Mouse (Mus musculus) forebrain, embryonic 15.5 days (tissue): ENCODE measurements around the gene Iqsec2. TPM values are rescaled to one million over a fixed set of nuclear protein-coding genes. Genes with fewer than 3 reads are reported as not detected.

Experiments
- ATAC-seq: fragments of 200-750 bp; cut with Nextera tagmentation; replicated peaks from 2 replicates; pipeline ENCODE4 v1.8.0; 2017; ENCODE audit warnings: mild to moderate bottlenecking, moderate TSS enrichment, moderate library complexity
- H3K27ac ChIP-seq: fragments of 300-500 bp; sonication (generic); replicated peaks from 2 replicates; pipeline ENCODE4 v1.5.1; 2015; ENCODE audit warnings: mild to moderate bottlenecking, inconsistent platforms
- H3K27me3 ChIP-seq: fragments of 300-500 bp; sonication (generic); 2 replicates; pipeline ENCODE4 v1.6.1; 2015; ENCODE audit warnings: inconsistent platforms
- H3K36me3 ChIP-seq: fragments of 300-500 bp; sonication (generic); 2 replicates; pipeline ENCODE4 v1.6.1; 2015; ENCODE audit warnings: mild to moderate bottlenecking, inconsistent platforms
- H3K4me1 ChIP-seq: fragments of 300-500 bp; sonication (generic); 2 replicates; pipeline ENCODE4 v1.6.1; 2015; ENCODE audit warnings: inconsistent platforms
- H3K4me2 ChIP-seq: fragments of 300-500 bp; sonication (generic); replicated peaks from 2 replicates; pipeline ENCODE4 v1.6.1; 2015; ENCODE audit warnings: mild to moderate bottlenecking, inconsistent platforms
- H3K4me3 ChIP-seq: fragments of 300-500 bp; sonication (generic); 2 replicates; pipeline ENCODE4 v1.5.1; 2015; ENCODE audit warnings: mild to moderate bottlenecking, inconsistent platforms
- H3K9ac ChIP-seq: fragments of 300-500 bp; sonication (generic); replicated peaks from 2 replicates; pipeline ENCODE4 v1.6.1; 2015; ENCODE audit warnings: mild to moderate bottlenecking, inconsistent platforms
- H3K9me3 ChIP-seq: fragments of 300-500 bp; sonication (generic); 2 replicates; pipeline ENCODE4 v1.6.1; 2016; ENCODE audit warnings: inconsistent platforms
- WGBS: fragments of 180-500 bp; shearing (Covaris S2); methylation state at CpG from one replicate; pipeline ENCODE4 v1.1.7; 2015; ENCODE audit warnings: mixed read lengths; 5-methylcytosine and 5-hydroxymethylcytosine counted together
- polyA plus RNA-seq: library from polyadenylated mRNA; unstranded; fragments of >200 nt; fragmentation: Nextera tagmentation; extraction: Ambion mirVana; gene quantifications from 2 replicates; pipeline ENCODE4 v1.2.1, GENCODE M21; 2015

Gene Iqsec2
- polyA plus RNA-seq, 1 experiment from 2014 or later, result 5.1 TPM

GRCm38 (mm10) chrX:152158294-152158693, 14.2 kb downstream of the Iqsec2 start:
- WGBS, result 80% methylated on average over 3 of the region's 3 CpGs
- H3K4me3 ChIP-seq, result no peak overlapping the region
- H3K9me3 ChIP-seq, result no peaks in the 10 kb centered on the region
- no peak overlapping the region for H3K4me2 ChIP-seq
- no peak overlapping the region for H3K9ac ChIP-seq
- H3K36me3 ChIP-seq, result no peaks in the 10 kb centered on the region
- no peak for ATAC-seq
- peaks cover 3% of the 10 kb centered on the region; the same call in 1 of the 2 replicates for H3K27me3 ChIP-seq
- H3K27ac ChIP-seq, result no peak overlapping the region
- H3K4me1 ChIP-seq, result no peaks in the 10 kb centered on the region

DNA sequence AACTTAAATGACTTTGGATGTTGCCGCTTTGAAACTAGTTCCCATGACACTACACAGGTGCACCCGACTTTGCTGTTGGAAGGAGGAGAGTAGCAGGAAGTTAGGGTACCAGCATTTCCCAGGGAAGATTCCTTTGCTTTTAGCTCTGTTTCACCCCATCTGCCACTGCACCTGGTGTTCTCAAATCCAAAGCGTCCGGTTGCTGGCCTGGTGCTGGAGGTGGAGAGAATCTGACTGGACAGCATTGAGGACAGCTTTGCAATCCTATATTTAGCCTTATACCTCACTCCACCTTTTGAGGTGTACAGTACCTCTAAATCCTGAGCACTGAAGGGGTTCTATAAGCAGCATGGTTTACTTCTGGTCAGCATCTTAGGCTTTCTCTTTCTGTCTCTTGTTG, 17.3 kb downstream of the Iqsec2 start:
- Histone ChIP-seq H3K4me1 (no peaks in the 10 kb centered on the region), H3K9me3 (no peaks in the 10 kb centered on the region), H3K27ac (no peak overlapping the region), H3K4me3 (no peak overlapping the region), H3K36me3 (no peaks in the 10 kb centered on the region), H3K9ac (no peak overlapping the region), H3K27me3 (peaks cover 2% of the 10 kb centered on the region; the same call in 1 of the 2 replicates), H3K4me2 (no peak overlapping the region)
- 95% methylated on average over 4 of the region's 4 CpGs for WGBS
- ATAC-seq, result no peak

DNA sequence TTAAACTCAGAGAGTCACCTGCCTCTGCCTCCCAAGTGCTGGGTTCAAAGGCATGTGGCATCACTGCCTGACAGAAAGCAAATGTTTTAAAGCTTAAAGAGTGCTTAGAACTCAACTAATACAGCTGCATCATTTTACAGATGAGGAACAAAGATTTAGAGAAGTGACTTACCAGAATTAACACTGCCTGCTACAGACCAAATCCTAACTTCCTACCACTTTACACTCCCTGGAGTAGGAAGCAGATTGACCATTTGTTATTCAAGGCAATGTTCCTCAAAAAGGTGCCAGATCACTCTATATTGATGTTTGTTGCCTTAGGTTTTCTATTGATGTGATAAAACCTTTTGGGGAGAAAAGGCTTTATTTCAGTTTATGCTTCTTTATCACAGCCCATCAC, 20.0 kb downstream of the Iqsec2 start:
- peaks cover 12% of the 10 kb centered on the region; the same call in 1 of the 2 replicates for H3K27me3 ChIP-seq
- no peaks in the 10 kb centered on the region for H3K36me3 ChIP-seq
- H3K4me3 ChIP-seq, result no peak overlapping the region
- no peaks in the 10 kb centered on the region for H3K9me3 ChIP-seq
- ATAC-seq, result no peak
- H3K9ac ChIP-seq, result no peak overlapping the region
- H3K4me2 ChIP-seq, result no peak overlapping the region
- H3K4me1 ChIP-seq, result no peaks in the 10 kb centered on the region
- H3K27ac ChIP-seq, result no peak overlapping the region

DNA sequence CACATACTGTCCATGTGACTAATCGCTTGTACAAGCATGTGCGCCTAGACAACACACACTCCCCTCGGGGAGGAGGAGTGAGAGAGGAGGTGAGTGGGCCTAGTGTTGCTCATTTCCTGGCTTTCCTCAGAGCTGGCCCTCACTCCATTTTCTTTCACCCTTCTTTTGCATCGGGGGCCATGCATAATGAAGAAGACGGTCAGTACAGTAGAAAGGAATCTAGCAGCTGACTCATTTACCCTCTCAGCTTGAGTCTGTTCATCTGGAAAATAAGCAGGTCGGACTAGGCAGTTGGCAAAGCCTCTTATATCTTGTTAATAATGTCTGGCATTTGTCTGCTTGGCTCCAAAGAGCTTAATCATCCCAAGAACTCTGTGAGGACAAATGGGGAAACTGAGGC, 22.1 kb downstream of the Iqsec2 start:
- H3K27ac ChIP-seq, result no peak overlapping the region
- H3K27me3 ChIP-seq, result peaks cover 12% of the 10 kb centered on the region; the same call in 1 of the 2 replicates
- no peak for ATAC-seq
- H3K4me2 ChIP-seq, result no peak overlapping the region
- H3K9me3 ChIP-seq, result no peaks in the 10 kb centered on the region
- no peaks in the 10 kb centered on the region for H3K36me3 ChIP-seq
- H3K4me3 ChIP-seq, result no peak overlapping the region
- H3K9ac ChIP-seq, result no peak overlapping the region
- H3K4me1 ChIP-seq, result 0 out of 2 replicates have a peak, but pooled peaks cover 3% of the 10 kb centered on the region
- WGBS, result 80% methylated on average over 6 of the region's 6 CpGs

- Histone ChIP-seq H3K4me1 (0 out of 2 replicates have a peak, but pooled peaks cover 9% of the 10 kb centered on the region), H3K27me3 (peaks cover 15% of the 10 kb centered on the region; the same call in 1 of the 2 replicates), H3K27ac (no peak overlapping the region), H3K4me3 (no peak overlapping the region), H3K9ac (no peak overlapping the region), H3K4me2 (no peak overlapping the region), H3K36me3 (no peaks in the 10 kb centered on the region), H3K9me3 (no peaks in the 10 kb centered on the region)
- 84% methylated on average over 1 of the region's 1 CpGs for WGBS
- ATAC-seq, result no peak
Measured at GRCm38 (mm10) chrX:152168521-152168920, 24.5 kb downstream of the Iqsec2 start.

- Histone ChIP-seq H3K4me2 (no peak overlapping the region), H3K9me3 (no peaks in the 10 kb centered on the region), H3K4me3 (no peak overlapping the region), H3K27me3 (peaks cover 13% of the 10 kb centered on the region; the same call in 1 of the 2 replicates), H3K9ac (no peak overlapping the region), H3K36me3 (no peaks in the 10 kb centered on the region), H3K4me1 (0 out of 2 replicates have a peak, but pooled peaks cover 9% of the 10 kb centered on the region), H3K27ac (0 out of 2 replicates have a peak overlapping the region, but pooled peaks have one; percentile 31)
- 71% methylated on average over 6 of the region's 6 CpGs for WGBS
- ATAC-seq, result peak; percentile 41; the same call in 1 of the 2 replicates
Measured at GRCm38 (mm10) chrX:152171041-152172026, 27.3 kb downstream of the Iqsec2 start.

GRCm38 (mm10) chrX:152172487-152172935, 28.4 kb downstream of the Iqsec2 start:
- H3K36me3 ChIP-seq, result no peaks in the 10 kb centered on the region
- 0 out of 2 replicates have a peak, but pooled peaks cover 8% of the 10 kb centered on the region for H3K27me3 ChIP-seq
- no peak overlapping the region for H3K4me3 ChIP-seq
- no peak for ATAC-seq
- no peak overlapping the region for H3K9ac ChIP-seq
- H3K4me1 ChIP-seq, result 0 out of 2 replicates have a peak, but pooled peaks cover 9% of the 10 kb centered on the region
- H3K9me3 ChIP-seq, result no peaks in the 10 kb centered on the region
- WGBS, result 44% methylated on average over 3 of the region's 3 CpGs
- no peak overlapping the region for H3K27ac ChIP-seq
- H3K4me2 ChIP-seq, result no peak overlapping the region

- peak; percentile 79 for ATAC-seq
- Histone ChIP-seq H3K4me3 (no peak overlapping the region), H3K36me3 (no peaks in the 10 kb centered on the region), H3K27ac (no peak overlapping the region), H3K9ac (no peak overlapping the region), H3K4me1 (peaks cover 14% of the 10 kb centered on the region; the same call in 1 of the 2 replicates), H3K27me3 (0 out of 2 replicates have a peak, but pooled peaks cover 6% of the 10 kb centered on the region), H3K9me3 (no peaks in the 10 kb centered on the region), H3K4me2 (no peak overlapping the region)
- WGBS, result 32% methylated on average over 3 of the region's 3 CpGs
Measured at GRCm38 (mm10) chrX:152175284-152175683, 31.2 kb downstream of the Iqsec2 start.

DNA sequence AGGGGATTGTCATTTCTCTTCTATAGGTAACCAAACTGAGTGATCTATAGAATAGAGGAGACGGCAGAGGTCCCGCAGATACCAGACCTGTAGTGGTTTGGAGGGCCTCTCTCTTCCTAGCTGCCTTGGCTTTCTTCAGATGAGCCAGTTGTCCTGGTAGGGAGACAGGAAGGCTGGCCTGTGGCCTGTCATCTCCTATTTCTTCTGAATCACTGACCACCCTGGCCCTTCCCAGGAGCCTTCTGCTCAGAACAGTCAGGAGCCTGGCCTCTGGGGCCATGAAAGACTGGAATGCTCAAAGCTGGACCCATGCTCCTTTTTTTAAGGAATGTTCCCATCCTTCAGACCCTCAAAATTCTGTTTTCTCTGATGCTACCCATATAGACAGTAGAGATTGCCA, 33.8 kb downstream of the Iqsec2 start:
- Histone ChIP-seq H3K27me3 (0 out of 2 replicates have a peak, but pooled peaks cover 9% of the 10 kb centered on the region), H3K4me1 (peaks cover 6% of the 10 kb centered on the region; the same call in 1 of the 2 replicates), H3K36me3 (no peaks in the 10 kb centered on the region), H3K4me2 (no peak overlapping the region), H3K4me3 (no peak overlapping the region), H3K9ac (no peak overlapping the region), H3K9me3 (no peaks in the 10 kb centered on the region), H3K27ac (no peak overlapping the region)
- WGBS, result 96% methylated on average over 2 of the region's 2 CpGs
- no peak for ATAC-seq

- 48% methylated on average over 8 of the region's 8 CpGs for WGBS
- no peaks in the 10 kb centered on the region for H3K36me3 ChIP-seq
- no peaks in the 10 kb centered on the region for H3K9me3 ChIP-seq
- H3K4me2 ChIP-seq, result peak overlapping the region; percentile 31
- H3K9ac ChIP-seq, result no peak overlapping the region
- peak; percentile 71 for ATAC-seq
- H3K27ac ChIP-seq, result no peak overlapping the region
- peak overlapping the region; percentile 14; the same call in 1 of the 2 replicates for H3K4me3 ChIP-seq
- 0 out of 2 replicates have a peak, but pooled peaks cover 6% of the 10 kb centered on the region for H3K27me3 ChIP-seq
- peaks cover 6% of the 10 kb centered on the region; the same call in 1 of the 2 replicates for H3K4me1 ChIP-seq
Measured at GRCm38 (mm10) chrX:152178843-152179545, 34.9 kb downstream of the Iqsec2 start.

GRCm38 (mm10) chrX:152179670-152180656, 35.9 kb downstream of the Iqsec2 start:
- no peaks in the 10 kb centered on the region for H3K9me3 ChIP-seq
- H3K36me3 ChIP-seq, result no peaks in the 10 kb centered on the region
- H3K4me3 ChIP-seq, result no peak overlapping the region
- peaks cover 6% of the 10 kb centered on the region; the same call in 1 of the 2 replicates for H3K4me1 ChIP-seq
- 52% methylated on average over 7 of the region's 7 CpGs for WGBS
- H3K4me2 ChIP-seq, result no peak overlapping the region
- no peak overlapping the region for H3K27ac ChIP-seq
- no peak for ATAC-seq
- no peak overlapping the region for H3K9ac ChIP-seq
- H3K27me3 ChIP-seq, result 0 out of 2 replicates have a peak, but pooled peaks cover 6% of the 10 kb centered on the region
